Mouse (Mus musculus): ENCODE measurements around the gene Ifngr2.
"Not testable (repeated sequence)": the region's sequence is repeated elsewhere in the genome, so short reads cannot be mapped to it uniquely, and the experiment has no call there.

The Ifngr2 gene

GRCm38 (mm10) chr16:91546836-91547741 is at the start of gene Ifngr2:
TSS of gene Ifngr2 (plus strand) at chr16:91547072.
- DNase-seq (ENCODE audit: low read depth, low spot score) = peak; percentile 41

GRCm38 (mm10) chr16:91498041-91498440 is 48.8 kb upstream of the Ifngr2 start:
- DNase-seq (ENCODE audit: low read depth, low spot score) = no peak

- no peak for DNase-seq (ENCODE audit: low read depth, low spot score)
These were observed 42.2 kb upstream of the Ifngr2 start for GRCm38 (mm10) chr16:91504701-91505100.

GRCm38 (mm10) chr16:91505116-91505601 is 41.7 kb upstream of the Ifngr2 start:
- DNase-seq (ENCODE audit: low read depth, low spot score) = no peak

- DNase-seq (ENCODE audit: low read depth, low spot score) = no peak
These were observed 40.5 kb upstream of the Ifngr2 start for GRCm38 (mm10) chr16:91506396-91506795.

- DNase-seq (ENCODE audit: low read depth, low spot score) = peak; percentile 84
These were observed 34.6 kb upstream of the Ifngr2 start for GRCm38 (mm10) chr16:91512161-91512787.

- no peak for DNase-seq (ENCODE audit: low read depth, low spot score)
These were observed 33.8 kb upstream of the Ifngr2 start for GRCm38 (mm10) chr16:91513099-91513498.

GRCm38 (mm10) chr16:91517020-91517419 is 29.9 kb upstream of the Ifngr2 start:
- no peak for DNase-seq (ENCODE audit: low read depth, low spot score)

- DNase-seq (ENCODE audit: low read depth, low spot score) = no peak
These were observed 24.8 kb upstream of the Ifngr2 start for GRCm38 (mm10) chr16:91522040-91522439.

GRCm38 (mm10) chr16:91522479-91523309 is 24.2 kb upstream of the Ifngr2 start:
- DNase-seq (ENCODE audit: low read depth, low spot score) = no peak

GRCm38 (mm10) chr16:91524206-91524605 is 22.7 kb upstream of the Ifngr2 start:
- no peak for DNase-seq (ENCODE audit: low read depth, low spot score)

- DNase-seq (ENCODE audit: low read depth, low spot score) = no peak
These were observed 20.6 kb upstream of the Ifngr2 start for GRCm38 (mm10) chr16:91526274-91526673.

- DNase-seq (ENCODE audit: low read depth, low spot score) = no peak
These were observed 19.8 kb upstream of the Ifngr2 start for GRCm38 (mm10) chr16:91527051-91527450.

- no peak for DNase-seq (ENCODE audit: low read depth, low spot score)
These were observed 19.4 kb upstream of the Ifngr2 start for GRCm38 (mm10) chr16:91527500-91527899.

GRCm38 (mm10) chr16:91528578-91528977 is 18.3 kb upstream of the Ifngr2 start:
- DNase-seq (ENCODE audit: low read depth, low spot score) = no peak

GRCm38 (mm10) chr16:91530830-91531229 is 16.0 kb upstream of the Ifngr2 start:
- DNase-seq (ENCODE audit: low read depth, low spot score) = not testable (repeated sequence)

- no peak for DNase-seq (ENCODE audit: low read depth, low spot score)
These were observed 15.0 kb upstream of the Ifngr2 start for GRCm38 (mm10) chr16:91531856-91532255.

- no peak for DNase-seq (ENCODE audit: low read depth, low spot score)
These were observed 14.4 kb upstream of the Ifngr2 start for GRCm38 (mm10) chr16:91532429-91532828.

GRCm38 (mm10) chr16:91533097-91534001 is 13.5 kb upstream of the Ifngr2 start:
- no peak for DNase-seq (ENCODE audit: low read depth, low spot score)

GRCm38 (mm10) chr16:91534477-91534876 is 12.4 kb upstream of the Ifngr2 start:
- DNase-seq (ENCODE audit: low read depth, low spot score) = peak; percentile 100

GRCm38 (mm10) chr16:91534888-91535287 is 12.0 kb upstream of the Ifngr2 start:
- no peak for DNase-seq (ENCODE audit: low read depth, low spot score)

Data from mesoderm, embryonic 11.5 days (tissue).